Mouse (Mus musculus): ENCODE data around the gene C1ql1. TPM values are rescaled to one million over a fixed set of nuclear protein-coding genes. Genes with fewer than 3 reads are reported as not detected.
A peak's percentile ranks its signal among the peaks of the same experiment; 100 is the strongest.

Gene C1ql1
- total RNA-seq, 2 experiments from 2014 or later: 20.7 to 25.2 TPM

DNA sequence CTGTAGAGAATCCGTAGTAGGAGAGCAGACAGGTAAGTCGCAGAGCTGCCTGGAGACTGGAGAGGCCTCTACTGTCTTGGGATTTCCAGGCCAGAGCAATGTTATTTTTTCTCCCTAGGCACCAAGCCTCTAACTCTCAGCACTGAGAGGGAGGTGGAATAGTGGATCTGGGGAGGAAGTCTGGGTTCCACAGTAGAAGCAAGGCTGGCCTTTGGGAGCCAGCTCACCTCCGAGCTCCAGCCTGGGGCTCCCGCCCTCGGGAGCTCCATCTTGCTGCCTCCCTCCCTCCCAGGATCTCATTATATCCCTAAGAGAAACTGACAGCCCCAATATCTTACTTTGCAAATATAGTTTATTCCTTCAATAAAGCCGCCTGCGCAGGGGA lies 16.4 kb upstream of the C1ql1 start:
- no peak for DNase-seq (ENCODE audit: low spot score in 2 of 2)
- intact Hi-C loops (cut with DNase I): no loop called here

DNA sequence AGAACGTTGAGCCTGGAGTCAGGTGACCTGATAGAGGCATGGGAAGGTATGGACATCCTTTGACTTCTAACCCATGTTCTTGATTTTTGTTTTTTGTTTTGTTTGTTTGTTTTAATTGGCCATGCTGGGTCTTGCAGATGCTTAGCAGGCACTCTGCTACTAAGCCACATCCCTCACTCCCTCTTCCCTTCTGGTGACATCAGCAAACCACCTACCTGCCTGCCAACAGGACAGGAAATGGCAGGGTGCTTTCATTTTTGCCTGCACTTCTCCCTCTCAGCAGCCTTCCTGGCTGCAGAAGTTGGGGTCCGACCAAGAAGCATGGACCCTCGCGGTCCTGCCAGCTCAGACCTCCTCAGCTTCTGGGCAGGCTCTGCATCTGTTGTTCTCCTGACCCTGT lies 14.6 kb upstream of the C1ql1 start:
- intact Hi-C loops (cut with DNase I): no loop called here
- no peak for DNase-seq (ENCODE audit: low spot score in 2 of 2)

DNA sequence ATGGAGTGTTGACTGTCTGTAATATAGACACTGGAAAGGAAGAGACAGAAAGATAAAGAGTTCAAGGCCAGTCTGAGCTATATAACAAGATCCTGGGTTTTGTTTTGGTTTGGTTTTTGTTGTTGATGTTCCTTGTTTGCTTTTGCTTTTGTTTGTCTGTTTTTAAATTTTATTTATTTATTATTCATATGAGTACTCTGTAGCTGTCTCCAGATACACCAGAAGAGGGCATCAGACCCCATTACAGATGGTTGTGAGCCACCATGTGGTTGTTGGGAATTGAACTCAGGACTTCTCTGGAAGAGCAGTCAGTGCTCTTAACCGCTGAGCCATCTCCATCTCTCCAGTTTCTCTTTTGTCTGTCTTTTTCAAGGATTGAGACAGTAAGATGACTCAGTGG lies 12.4 kb upstream of the C1ql1 start:
- no peak for DNase-seq (ENCODE audit: low spot score in 2 of 2)
- intact Hi-C loops (cut with DNase I): no loop called here

DNA sequence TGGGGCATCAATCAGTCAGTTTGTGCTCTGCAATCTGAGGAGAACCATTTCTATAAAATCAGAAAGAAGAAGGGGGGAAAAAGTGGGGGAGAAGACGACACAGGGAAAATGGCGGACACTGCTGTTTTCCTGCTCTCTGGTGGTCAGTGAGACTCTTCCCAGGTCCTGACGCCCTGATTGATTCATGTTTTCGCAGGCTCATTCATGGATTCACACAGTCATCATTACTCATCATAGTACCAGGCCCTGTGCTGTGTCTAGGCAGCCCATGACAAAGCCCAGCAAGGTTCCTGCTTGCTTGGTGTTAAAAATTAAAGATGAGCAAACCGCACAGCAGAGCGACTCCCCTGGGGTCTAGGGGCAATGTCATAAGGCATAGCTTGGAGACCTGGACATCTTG lies 11.9 kb upstream of the C1ql1 start:
- DNase-seq (ENCODE audit: low spot score in 2 of 2): no peak
- intact Hi-C loops (cut with DNase I): no loop called here

DNA sequence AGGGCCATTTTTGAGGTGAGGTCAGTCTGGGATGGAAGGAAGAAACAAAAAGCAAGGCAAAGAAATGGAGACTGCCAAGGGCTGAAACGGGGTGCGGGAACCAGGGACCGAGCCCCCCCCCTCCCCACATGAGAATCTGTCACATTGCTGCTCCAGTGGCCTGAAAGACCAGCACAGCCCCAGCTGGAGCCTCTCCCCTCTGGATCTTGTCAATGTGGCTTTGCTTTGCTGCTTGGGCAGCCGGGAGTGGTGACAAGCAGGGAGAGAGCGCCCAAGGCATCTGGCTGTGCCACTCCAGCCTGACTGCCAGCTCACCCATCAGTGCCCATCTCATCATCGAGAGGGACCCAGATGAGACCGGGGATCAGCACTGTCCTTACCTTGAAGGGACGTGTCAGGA lies 11.2 kb upstream of the C1ql1 start:
- no peak for DNase-seq (ENCODE audit: low spot score in 2 of 2)
- intact Hi-C loops (cut with DNase I): no loop called here

DNA sequence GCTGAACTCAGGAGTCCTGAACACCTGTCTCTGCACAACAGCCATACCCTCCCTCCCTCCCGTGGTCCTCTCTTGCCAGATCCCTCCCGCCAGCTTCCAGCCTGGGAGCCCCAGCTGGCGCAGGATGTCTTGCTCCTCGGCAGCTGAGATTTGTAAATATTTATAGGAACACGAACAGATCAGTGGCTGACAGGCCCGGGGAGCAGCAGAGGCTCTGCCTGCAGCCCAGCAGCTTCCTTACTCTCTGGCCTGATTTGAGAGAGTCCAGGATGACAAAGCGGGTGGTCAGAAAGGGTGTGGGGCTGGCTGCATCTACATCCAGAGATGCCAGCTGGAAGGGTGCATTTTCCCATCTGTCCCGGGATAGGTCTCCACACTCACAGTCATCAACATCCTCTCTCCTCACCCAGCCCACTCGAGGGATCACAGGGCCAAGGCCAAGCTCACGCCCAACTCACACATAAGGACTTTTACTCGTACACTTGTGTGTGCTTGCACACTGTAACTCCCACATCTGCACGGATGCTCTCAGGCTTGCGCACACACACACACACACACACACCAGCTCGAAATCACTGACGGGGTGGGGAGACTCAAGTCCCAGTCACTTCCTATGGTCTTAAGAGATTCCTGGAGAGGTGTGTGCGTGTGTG lies 10.6 kb upstream of the C1ql1 start:
- intact Hi-C loops (cut with DNase I): no loop called here
- DNase-seq (ENCODE audit: low spot score in 2 of 2): no peak

DNA sequence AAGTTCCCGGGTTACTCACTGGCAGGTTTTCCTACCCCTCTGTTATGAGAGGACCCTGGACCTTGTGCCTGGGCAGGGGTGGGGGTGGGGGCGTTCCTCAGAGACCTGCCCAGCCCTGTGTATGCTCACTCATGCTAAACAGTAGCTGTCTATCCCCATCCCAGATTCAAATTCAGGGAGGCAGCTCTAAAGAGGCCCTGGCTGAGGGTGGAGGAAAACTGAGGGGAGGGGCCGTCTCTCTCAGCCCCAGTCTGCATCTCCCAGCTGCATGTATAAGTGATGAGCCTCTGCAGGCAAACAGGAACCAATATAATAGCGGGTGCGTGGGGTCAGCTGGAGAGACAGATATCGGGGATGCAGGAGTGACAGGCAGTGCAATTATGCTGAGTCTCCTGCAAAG lies 6.4 kb upstream of the C1ql1 start:
- intact Hi-C loops (cut with DNase I): no loop called here
- DNase-seq (ENCODE audit: low spot score in 2 of 2): no peak

DNA sequence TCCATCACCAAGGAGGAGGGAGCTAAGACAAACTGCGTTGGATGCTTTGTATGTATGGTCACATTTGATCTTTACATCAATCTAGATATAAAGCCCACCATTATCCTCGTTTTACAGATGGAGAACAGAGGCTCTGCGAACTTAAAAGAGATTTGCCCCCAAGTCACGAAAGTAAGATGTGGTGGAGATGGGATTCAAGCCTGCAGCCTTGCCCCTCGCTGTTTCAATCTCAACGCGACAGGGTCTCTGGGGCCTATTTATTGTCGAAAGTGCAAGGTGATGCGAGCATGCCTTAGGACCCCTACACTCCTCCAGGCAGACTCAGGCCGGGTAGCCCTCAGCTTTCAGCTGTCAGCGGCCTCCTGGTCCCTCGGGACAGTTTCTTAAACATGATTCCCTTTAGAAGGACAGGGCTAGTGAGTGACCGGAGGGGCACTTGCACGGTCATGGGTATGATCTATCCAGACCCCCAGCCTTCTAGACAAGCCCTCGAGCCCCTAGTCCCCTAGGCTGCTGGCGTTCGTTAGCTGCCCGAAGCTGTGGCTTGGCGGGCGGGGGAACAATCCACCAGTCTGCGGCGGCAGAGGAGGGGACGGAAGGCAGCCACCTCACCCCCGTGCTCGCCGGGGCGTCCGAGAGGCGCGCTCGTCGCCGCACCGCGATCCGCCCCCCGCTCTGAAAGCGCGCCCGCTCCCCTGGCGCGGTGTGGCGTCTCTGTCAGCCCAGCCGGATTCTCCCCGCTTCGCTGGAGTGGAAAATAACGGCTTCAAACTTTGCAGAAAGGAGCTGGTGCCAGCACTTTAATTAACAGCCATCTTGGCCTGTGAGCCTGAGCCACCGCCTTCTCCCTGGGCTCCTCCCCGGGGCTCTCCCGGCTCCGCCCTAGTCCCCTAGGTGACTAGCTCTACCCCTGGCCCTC lies 1.8 kb upstream of the C1ql1 start:
- DNase-seq (ENCODE audit: low spot score in 2 of 2): peak in 1 of 2 experiments; percentile 28
- intact Hi-C loops (cut with DNase I): no loop called here

DNA sequence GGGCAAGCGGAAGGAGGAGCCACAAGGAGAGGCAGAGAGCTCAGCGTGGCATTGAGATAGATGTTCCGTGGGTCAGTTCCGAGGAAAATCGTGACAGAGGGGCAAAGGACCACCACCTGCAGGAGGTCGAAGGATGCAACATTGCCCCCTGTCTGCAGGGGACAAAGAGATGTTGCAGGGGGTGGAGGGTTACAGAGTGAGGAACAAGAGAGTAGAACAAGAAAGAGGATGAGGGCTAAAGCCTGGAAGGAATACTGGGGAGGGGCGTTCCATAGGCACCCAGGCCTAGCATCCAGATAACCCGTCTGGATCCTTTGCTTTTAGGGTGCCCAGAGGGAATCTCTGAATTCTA lies 480 bp upstream of the C1ql1 start:
- intact Hi-C loops (cut with DNase I): no loop called here
- DNase-seq (ENCODE audit: low spot score in 2 of 2): no peak

DNA sequence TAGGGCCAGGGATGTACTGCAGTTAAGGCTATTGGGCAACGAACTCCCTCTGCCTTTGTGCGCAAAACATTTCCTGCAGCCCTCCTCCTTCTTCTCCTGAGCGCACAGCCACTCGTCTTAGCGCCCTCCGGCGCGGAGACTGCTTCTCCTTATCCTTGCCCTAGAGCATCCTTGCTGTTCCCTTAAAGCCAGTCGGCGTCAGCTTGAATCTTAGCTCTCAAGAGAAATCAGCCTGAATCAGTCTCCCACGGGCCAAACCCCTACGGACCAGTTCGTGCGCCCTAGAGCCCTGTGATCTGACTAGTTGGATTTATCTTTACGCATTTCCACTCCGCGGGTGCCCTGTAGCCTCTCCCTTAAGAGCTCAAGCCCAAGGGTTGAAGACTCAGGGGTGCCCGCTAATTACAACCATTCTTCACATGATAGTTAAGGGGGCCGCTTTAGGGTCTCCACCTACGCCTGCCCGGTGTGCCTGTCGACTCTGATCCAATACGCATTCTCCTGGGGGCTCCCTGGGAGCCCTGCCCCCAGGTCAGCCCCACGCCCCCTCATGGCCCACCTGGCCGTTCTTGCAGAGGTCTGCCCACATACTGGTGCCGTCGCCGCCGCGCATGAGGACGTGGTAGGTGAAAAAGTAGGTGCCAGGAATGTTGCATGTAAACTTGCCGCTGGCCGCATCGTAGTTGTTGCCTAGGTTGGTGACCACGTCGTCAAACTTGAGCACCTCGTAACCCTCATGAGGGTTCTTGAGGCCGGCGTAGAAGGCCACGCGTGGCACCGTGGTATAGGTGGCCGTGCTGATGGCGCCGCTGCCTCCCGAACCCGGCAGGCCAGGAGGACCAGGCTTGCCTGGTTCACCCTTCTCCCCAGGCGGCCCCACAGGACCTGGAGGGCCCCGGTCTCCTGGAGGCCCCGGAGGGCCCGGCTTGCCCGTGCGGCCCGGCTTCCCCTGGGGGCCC lies 903 bp downstream of the C1ql1 start:
- intact Hi-C loops (cut with DNase I): no loop called here
- DNase-seq (ENCODE audit: low spot score in 2 of 2): no peak

DNA sequence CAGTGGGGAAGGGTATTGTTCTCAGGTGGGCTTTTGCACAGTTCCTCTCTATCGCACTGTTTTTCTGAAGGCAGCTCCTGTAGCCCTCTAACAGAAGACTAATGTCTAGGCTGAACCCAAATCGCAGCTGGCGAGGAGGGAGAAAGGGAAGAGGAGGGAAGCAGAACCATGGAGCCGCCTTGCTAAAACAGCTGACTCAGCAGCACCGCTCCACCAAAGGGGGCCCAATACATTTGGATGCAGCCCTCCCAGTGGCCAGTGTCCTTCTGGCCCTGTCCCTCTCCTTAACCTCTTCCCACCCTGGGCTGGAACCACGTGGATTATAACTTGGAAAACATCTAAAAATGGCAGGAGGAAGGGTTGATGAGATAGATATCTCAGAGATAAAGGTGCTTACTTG lies 5.3 kb downstream of the C1ql1 start:
- intact Hi-C loops (cut with DNase I): no loop called here
- DNase-seq (ENCODE audit: low spot score in 2 of 2): no peak

DNA sequence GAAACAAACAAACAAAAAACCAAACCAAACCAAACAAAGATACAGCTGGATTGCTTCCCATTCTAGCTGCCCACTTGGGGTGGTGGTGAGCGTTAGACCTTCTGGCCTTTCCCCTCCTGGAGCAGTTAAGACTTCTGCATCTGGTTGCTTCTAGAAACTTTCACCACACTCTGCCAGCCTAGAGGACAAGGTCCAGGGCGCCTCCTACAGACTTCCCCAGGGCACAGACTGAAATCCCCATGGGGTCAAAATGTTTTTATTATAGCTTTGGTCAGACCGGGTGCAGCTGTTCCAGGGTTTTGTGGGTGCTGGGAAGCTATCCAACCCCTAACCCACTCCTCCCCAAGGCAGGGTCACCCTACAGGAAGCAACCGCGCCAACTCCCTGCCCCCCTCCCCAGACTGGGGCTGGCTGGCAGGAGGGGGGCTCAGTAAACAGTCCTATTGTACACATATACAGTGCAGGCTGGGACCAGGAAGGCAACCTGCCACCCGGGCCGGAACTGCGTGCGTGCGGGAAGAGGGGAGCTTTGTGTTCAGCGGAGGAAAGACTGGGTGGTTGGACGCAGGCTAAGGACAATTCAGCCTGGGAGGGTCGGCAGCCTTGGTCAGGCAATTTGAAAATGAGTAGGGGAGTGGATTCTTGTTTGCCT lies 7.3 kb downstream of the C1ql1 start:
- no peak for DNase-seq (ENCODE audit: low spot score in 2 of 2)
- intact Hi-C loops (cut with DNase I): no loop called here

DNA sequence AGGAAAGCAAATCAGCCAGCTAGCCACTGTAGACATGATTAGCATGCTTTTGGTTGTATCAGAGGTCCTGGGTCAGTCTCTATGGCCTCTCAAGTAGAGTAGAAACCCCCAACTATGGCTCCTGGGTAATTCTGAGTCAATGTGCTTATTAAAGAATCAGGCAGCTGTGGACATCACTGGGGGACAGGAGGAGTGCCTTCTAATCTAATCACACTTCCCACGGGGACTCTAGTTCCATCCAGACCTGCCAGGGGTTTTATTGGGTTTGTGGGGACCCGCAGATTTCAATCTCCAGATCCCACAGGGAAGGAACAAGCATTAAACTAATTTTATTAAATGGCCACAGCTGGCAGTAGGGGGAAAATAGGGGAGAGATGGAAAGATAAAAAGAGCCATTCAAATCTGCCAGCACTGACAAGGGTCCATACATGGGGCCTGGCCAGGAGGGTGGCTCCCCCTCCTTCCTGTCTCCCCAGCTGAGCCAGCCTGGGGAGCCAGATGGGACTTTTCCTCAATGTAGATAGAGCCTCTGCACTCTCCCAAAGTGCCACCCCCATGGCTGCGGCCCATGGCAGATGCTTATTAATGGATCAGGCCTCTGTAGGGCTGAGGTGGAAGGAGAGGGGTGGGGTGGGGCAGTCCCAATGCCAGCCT lies 8.8 kb downstream of the C1ql1 start:
- intact Hi-C loops (cut with DNase I): no loop called here
- peak in 1 of 2 experiments; percentile 26 for DNase-seq (ENCODE audit: low spot score in 2 of 2)

DNA sequence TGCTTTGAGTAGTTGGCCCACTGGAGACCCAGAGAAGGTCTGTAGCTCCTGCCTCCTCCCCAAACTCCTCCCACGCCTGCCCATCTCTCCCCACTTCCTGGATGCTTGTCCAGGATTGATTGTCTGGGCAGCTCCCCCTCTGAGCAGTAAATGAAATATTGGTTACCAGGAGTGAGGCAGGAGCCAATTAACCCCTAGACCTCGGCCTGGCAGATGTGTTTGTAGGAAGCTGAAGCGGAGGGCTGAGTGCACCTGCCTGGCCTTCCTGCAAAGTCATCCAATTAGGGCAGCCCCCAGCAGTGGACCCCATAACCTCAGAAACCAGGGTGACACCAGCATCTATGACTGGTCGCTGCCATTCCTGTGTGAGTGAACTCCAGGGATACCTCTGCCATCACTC lies 10.2 kb downstream of the C1ql1 start:
- intact Hi-C loops (cut with DNase I): no loop called here
- DNase-seq (ENCODE audit: low spot score in 2 of 2): no peak

DNA sequence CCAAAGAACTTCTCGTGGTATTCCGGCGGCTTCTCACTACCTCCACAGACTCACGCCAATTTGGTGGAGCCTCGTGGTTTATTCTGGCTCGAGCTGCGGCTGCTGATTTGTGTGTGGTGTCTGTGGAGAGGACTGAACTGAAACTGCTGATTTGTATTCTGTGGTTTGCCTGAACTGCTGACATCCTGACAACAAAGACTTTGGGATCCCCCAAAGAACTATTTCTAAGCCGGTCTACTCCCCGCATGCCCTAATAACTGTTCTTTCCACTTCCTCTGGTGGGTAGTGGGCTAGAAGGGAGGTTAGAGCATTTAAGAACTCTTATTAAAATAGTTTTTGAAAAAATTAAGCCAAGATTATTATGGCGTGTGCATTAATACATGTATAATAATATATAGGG lies 15.8 kb downstream of the C1ql1 start:
- intact Hi-C loops (cut with DNase I): no loop called here
- no peak for DNase-seq (ENCODE audit: low spot score in 2 of 2)

DNA sequence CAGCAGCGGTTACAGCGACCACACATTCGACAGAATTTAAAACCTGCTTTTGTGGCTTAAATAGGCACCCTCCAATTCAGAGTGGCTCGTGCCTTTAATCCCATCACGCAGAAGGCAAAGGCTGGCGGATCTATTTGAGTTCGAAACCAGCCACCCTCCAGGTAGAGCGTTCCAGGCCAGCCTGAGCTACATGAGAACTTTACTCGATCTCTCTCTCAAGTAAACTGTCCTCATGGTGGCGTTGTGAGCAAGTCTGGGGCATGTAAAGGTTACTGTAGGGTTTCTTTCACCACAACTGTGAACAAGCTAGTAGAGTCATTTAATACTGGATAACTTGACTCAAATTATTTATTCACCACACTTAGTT lies 21.2 kb downstream of the C1ql1 start:
- intact Hi-C loops (cut with DNase I): no loop called here
- peak in 1 of 2 experiments; percentile 16 for DNase-seq (ENCODE audit: low spot score in 2 of 2)

DNA sequence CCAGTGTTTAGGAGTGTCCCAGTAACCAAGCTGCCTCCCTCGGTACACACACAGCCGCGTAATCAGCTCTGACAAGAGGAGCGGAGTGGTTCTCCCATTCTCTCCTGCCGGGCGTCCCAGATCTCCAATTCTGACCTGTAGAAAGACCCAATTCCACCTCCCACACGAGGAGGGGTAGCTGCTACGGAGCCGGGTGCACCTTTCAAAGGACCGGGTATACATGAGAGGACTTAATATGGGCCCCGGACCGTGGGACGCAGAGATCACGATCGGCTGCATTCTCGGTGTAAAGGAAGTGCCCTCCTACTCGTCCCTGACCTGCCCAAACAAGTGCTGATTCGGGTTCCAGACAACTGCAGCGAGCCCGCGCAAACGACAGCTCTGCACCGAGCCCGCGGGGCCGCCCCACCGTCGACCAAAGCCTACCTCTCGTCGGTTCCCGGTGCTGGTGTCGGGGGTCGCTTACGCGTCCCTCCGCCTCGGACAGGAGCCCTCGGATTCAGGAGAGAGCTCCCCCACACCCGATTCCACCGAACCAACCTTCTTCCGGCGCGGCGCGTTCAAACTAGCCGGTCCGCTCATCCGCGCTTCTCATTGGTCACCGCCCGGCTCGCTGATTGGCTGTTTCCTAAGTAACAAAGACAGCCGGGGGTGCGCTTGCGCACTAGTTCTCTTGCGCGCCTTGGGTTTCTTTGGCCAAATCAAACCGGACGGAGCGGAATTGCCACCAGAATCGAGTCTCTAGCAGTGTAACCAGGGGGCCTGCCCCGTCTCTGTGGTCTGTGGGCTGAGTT lies 21.7 kb downstream of the C1ql1 start, which contains the start of gene Kif18b:
Gene Kif18b, minus strand, starts transcription at position 568 of the 794 bp plus-strand sequence.
- peak; percentile 95 to 96 for DNase-seq (ENCODE audit: low spot score in 2 of 2)
- intact Hi-C loops (cut with DNase I): no loop called here

DNA sequence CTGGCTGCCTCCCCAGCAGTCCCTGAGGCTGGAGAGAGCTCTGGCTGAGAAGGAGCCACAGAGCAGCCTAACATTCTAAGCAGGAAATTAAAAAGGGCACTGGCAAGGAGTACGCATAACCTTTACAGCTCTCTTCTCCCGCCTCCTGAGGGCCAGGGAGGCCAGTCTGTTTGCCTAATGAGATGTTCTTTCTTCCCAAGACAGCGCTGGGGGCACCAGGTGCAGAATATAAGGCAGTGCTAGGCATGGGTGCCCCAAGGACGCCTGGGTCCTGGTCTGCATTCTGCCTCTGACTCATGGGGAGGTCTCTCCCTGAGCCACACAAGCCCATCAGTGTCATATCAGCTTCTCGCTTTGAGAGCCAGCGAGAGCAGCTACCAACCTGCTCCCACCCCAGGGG lies 25.0 kb downstream of the C1ql1 start:
- intact Hi-C loops (cut with DNase I): no loop called here

More for the DNA sequence above, 25.0 kb downstream of the C1ql1 start:
- DNase-seq (ENCODE audit: low spot score in 2 of 2): no peak
